Mouse (Mus musculus): ENCODE measurements around the gene Nfic. TPM values are rescaled to one million over a fixed set of nuclear protein-coding genes. Genes with fewer than 3 reads are reported as not detected.

Gene Nfic
- polyA plus RNA-seq, 1 experiment from 2014 or later = 19.8 TPM

GRCm38 (mm10) chr10:81355533-81355932, 99.9 kb downstream of the Nfic start:
- 80% methylated on average over 4 of the region's 4 CpGs for WGBS
- Histone ChIP-seq H3K4me1 (peaks cover 68% of the 10 kb centered on the region), H3K27ac (no peak overlapping the region), H3K4me3 (no peak overlapping the region), H3K9me3 (replicated peaks) (no peaks in the 10 kb centered on the region), H3K27me3 (ENCODE audit: low read depth, poor library complexity, severe bottlenecking) (peaks cover 30% of the 10 kb centered on the region), H3K36me3 (no peaks in the 10 kb centered on the region)
- no peak for DNase-seq (ENCODE audit: low spot score)

GRCm38 (mm10) chr10:81354738-81355477, 100.5 kb downstream of the Nfic start:
- 71% methylated on average over 9 of the region's 9 CpGs for WGBS
- peaks cover 70% of the 10 kb centered on the region for H3K4me1 ChIP-seq
- no peaks in the 10 kb centered on the region for H3K36me3 ChIP-seq
- peaks cover 30% of the 10 kb centered on the region for H3K27me3 ChIP-seq (ENCODE audit: low read depth, poor library complexity, severe bottlenecking)
- DNase-seq (ENCODE audit: low spot score) = no peak
- no peaks in the 10 kb centered on the region for H3K9me3 ChIP-seq (replicated peaks)
- H3K27ac ChIP-seq = no peak overlapping the region
- no peak overlapping the region for H3K4me3 ChIP-seq

- Histone ChIP-seq H3K36me3 (peaks cover 20% of the 10 kb centered on the region), H3K27me3 (ENCODE audit: low read depth, poor library complexity, severe bottlenecking) (peaks cover 27% of the 10 kb centered on the region), H3K4me3 (no peak overlapping the region), H3K9me3 (replicated peaks) (no peaks in the 10 kb centered on the region), H3K4me1 (peaks cover 69% of the 10 kb centered on the region), H3K27ac (no peak overlapping the region)
- DNase-seq (ENCODE audit: low spot score) = no peak
- WGBS = 24% methylated on average over 9 of the region's 9 CpGs
Observed at GRCm38 (mm10) chr10:81351678-81352291, 103.7 kb downstream of the Nfic start.

- Histone ChIP-seq H3K9me3 (replicated peaks) (no peaks in the 10 kb centered on the region), H3K36me3 (peaks cover 27% of the 10 kb centered on the region), H3K4me1 (peaks cover 75% of the 10 kb centered on the region), H3K4me3 (peak within 1 kb of the TSS; percentile 97), H3K27ac (peak within 1 kb of the TSS; percentile 95), H3K27me3 (ENCODE audit: low read depth, poor library complexity, severe bottlenecking) (peaks cover 25% of the 10 kb centered on the region)
- WGBS = under 1% methylated on average over 54 of the region's 54 CpGs
- peak; percentile 99 for DNase-seq (ENCODE audit: low spot score)
Observed at GRCm38 (mm10) chr10:81350351-81351063, 104.9 kb downstream of the Nfic start, which contains the start of gene Hmg20b. Hmg20b (minus strand) TSS chr10:81350480.

GRCm38 (mm10) chr10:81349961-81350350, 105.5 kb downstream of the Nfic start:
- DNase-seq (ENCODE audit: low spot score) = no peak
- peaks cover 32% of the 10 kb centered on the region for H3K36me3 ChIP-seq
- peaks cover 31% of the 10 kb centered on the region for H3K27me3 ChIP-seq (ENCODE audit: low read depth, poor library complexity, severe bottlenecking)
- peaks cover 69% of the 10 kb centered on the region for H3K4me1 ChIP-seq
- H3K27ac ChIP-seq = peak overlapping the region; percentile 95
- peak overlapping the region; percentile 97 for H3K4me3 ChIP-seq
- under 1% methylated on average over 29 of the region's 29 CpGs for WGBS
- no peaks in the 10 kb centered on the region for H3K9me3 ChIP-seq (replicated peaks)

GRCm38 (mm10) chr10:81349146-81349545, 106.3 kb downstream of the Nfic start:
- DNase-seq (ENCODE audit: low spot score) = no peak
- peak overlapping the region; percentile 95 for H3K27ac ChIP-seq
- H3K4me3 ChIP-seq = peak overlapping the region; percentile 97
- peaks cover 32% of the 10 kb centered on the region for H3K36me3 ChIP-seq
- H3K9me3 ChIP-seq (replicated peaks) = no peaks in the 10 kb centered on the region
- 6% methylated on average over 12 of the region's 12 CpGs for WGBS
- peaks cover 39% of the 10 kb centered on the region for H3K27me3 ChIP-seq (ENCODE audit: low read depth, poor library complexity, severe bottlenecking)
- H3K4me1 ChIP-seq = peaks cover 61% of the 10 kb centered on the region

- DNase-seq (ENCODE audit: low spot score) = peak; percentile 84
- peaks cover 59% of the 10 kb centered on the region for H3K4me1 ChIP-seq
- H3K4me3 ChIP-seq = peak overlapping the region; percentile 47
- WGBS = 4% methylated on average over 55 of the region's 55 CpGs
- peaks cover 64% of the 10 kb centered on the region for H3K27me3 ChIP-seq (ENCODE audit: low read depth, poor library complexity, severe bottlenecking)
- H3K9me3 ChIP-seq (replicated peaks) = no peaks in the 10 kb centered on the region
- peaks cover 32% of the 10 kb centered on the region for H3K36me3 ChIP-seq
- peak overlapping the region; percentile 38 for H3K27ac ChIP-seq
Observed at GRCm38 (mm10) chr10:81346453-81347067, 108.9 kb downstream of the Nfic start.

Small RNA genes within 50 kb of the gene (microRNA-seq; reads per million reads assigned to microRNA genes)
- gene Gm25595 (not detected), gene Mir1191b (1.2 reads per million), gene Mir6913 (1.5 reads per million)

Other genes starting within 250 kb of the Nfic start
- 0.06 TPM in 1 of 2 replicates, not detected in the other for gene Atcay, start 224.8 kb downstream of the Nfic start, polyA plus RNA-seq (2016; fragmentation: Nextera tagmentation; extraction: Ambion mirVana)
- gene Zfr2, start 222.5 kb downstream of the Nfic start, polyA plus RNA-seq (2016; fragmentation: Nextera tagmentation; extraction: Ambion mirVana) = 2.0 and 5.0 TPM in 2 replicates
- 2.1 and 3.0 TPM in 2 replicates for gene Matk, start 202.7 kb downstream of the Nfic start, polyA plus RNA-seq (2016; fragmentation: Nextera tagmentation; extraction: Ambion mirVana)
- gene Mrpl54, start 188.7 kb downstream of the Nfic start, polyA plus RNA-seq (2016; fragmentation: Nextera tagmentation; extraction: Ambion mirVana) = 234 and 258 TPM in 2 replicates
- 56.5 and 57.6 TPM in 2 replicates for gene Apba3, start 188.7 kb downstream of the Nfic start, polyA plus RNA-seq (2016; fragmentation: Nextera tagmentation; extraction: Ambion mirVana)
- gene Tjp3, start 164.1 kb downstream of the Nfic start, polyA plus RNA-seq (2016; fragmentation: Nextera tagmentation; extraction: Ambion mirVana) = 4.7 and 5.1 TPM in 2 replicates
- 67.0 and 71.3 TPM in 2 replicates for gene Pip5k1c, start 162.7 kb downstream of the Nfic start, polyA plus RNA-seq (2016; fragmentation: Nextera tagmentation; extraction: Ambion mirVana)
- 62.5 and 67.7 TPM in 2 replicates for gene Cactin, start 134.5 kb downstream of the Nfic start, polyA plus RNA-seq (2016; fragmentation: Nextera tagmentation; extraction: Ambion mirVana)
- gene Tbxa2r, start 126.9 kb downstream of the Nfic start, polyA plus RNA-seq (2016; fragmentation: Nextera tagmentation; extraction: Ambion mirVana) = 3.2 and 3.6 TPM in 2 replicates
- gene Gipc3, start 112.4 kb downstream of the Nfic start, polyA plus RNA-seq (2016; fragmentation: Nextera tagmentation; extraction: Ambion mirVana) = 0.09 TPM in 1 of 2 replicates, not detected in the other
- gene Hmg20b, start 105.2 kb downstream of the Nfic start, polyA plus RNA-seq (2016; fragmentation: Nextera tagmentation; extraction: Ambion mirVana) = 99.6 and 114 TPM in 2 replicates
- gene Mfsd12, start 98.1 kb downstream of the Nfic start, polyA plus RNA-seq (2016; fragmentation: Nextera tagmentation; extraction: Ambion mirVana) = 7.6 and 8.8 TPM in 2 replicates
- 0.24 and 0.38 TPM in 2 replicates for gene 4930404N11Rik, start 89.8 kb downstream of the Nfic start, polyA plus RNA-seq (2016; fragmentation: Nextera tagmentation; extraction: Ambion mirVana)
- 134 and 148 TPM in 2 replicates for gene Fzr1, start 77.1 kb downstream of the Nfic start, polyA plus RNA-seq (2016; fragmentation: Nextera tagmentation; extraction: Ambion mirVana)
- gene Dohh, start 71.2 kb downstream of the Nfic start, polyA plus RNA-seq (2016; fragmentation: Nextera tagmentation; extraction: Ambion mirVana) = 101 and 115 TPM in 2 replicates
- 3.8 and 4.2 TPM in 2 replicates for gene Gm48551, start 71.2 kb downstream of the Nfic start, polyA plus RNA-seq (2016; fragmentation: Nextera tagmentation; extraction: Ambion mirVana)
- 1.4 and 1.5 TPM in 2 replicates for gene Gm48552, start 66.6 kb downstream of the Nfic start, polyA plus RNA-seq (2016; fragmentation: Nextera tagmentation; extraction: Ambion mirVana)
- 1.9 and 2.9 TPM in 2 replicates for gene Smim24, start 62.6 kb downstream of the Nfic start, polyA plus RNA-seq (2016; fragmentation: Nextera tagmentation; extraction: Ambion mirVana)
- gene Celf5, start 27.1 kb upstream of the Nfic start, polyA plus RNA-seq (2016; fragmentation: Nextera tagmentation; extraction: Ambion mirVana) = 0.24 and 0.48 TPM in 2 replicates
- gene Ncln, start 40.8 kb upstream of the Nfic start, polyA plus RNA-seq (2016; fragmentation: Nextera tagmentation; extraction: Ambion mirVana) = 100 and 102 TPM in 2 replicates
- 0.34 and 0.39 TPM in 2 replicates for gene S1pr4, start 44.5 kb upstream of the Nfic start, polyA plus RNA-seq (2016; fragmentation: Nextera tagmentation; extraction: Ambion mirVana)
- gene Gna15, start 68.6 kb upstream of the Nfic start, polyA plus RNA-seq (2016; fragmentation: Nextera tagmentation; extraction: Ambion mirVana) = 0.80 and 2.0 TPM in 2 replicates
- gene Gna11, start 89.6 kb upstream of the Nfic start, polyA plus RNA-seq (2016; fragmentation: Nextera tagmentation; extraction: Ambion mirVana) = 88.5 and 91.5 TPM in 2 replicates
- gene Aes, start 103.9 kb upstream of the Nfic start, polyA plus RNA-seq (2016; fragmentation: Nextera tagmentation; extraction: Ambion mirVana) = 337 and 432 TPM in 2 replicates
- gene Tle2, start 118.9 kb upstream of the Nfic start, polyA plus RNA-seq (2016; fragmentation: Nextera tagmentation; extraction: Ambion mirVana) = 17.1 and 28.2 TPM in 2 replicates
- gene Tle6, start 145.4 kb upstream of the Nfic start, polyA plus RNA-seq (2016; fragmentation: Nextera tagmentation; extraction: Ambion mirVana) = 12.6 and 15.5 TPM in 2 replicates
- 1.4 TPM in 2 replicates for gene BC025920, start 150.6 kb upstream of the Nfic start, polyA plus RNA-seq (2016; fragmentation: Nextera tagmentation; extraction: Ambion mirVana)
- gene Sirt6, start 172.2 kb upstream of the Nfic start, polyA plus RNA-seq (2016; fragmentation: Nextera tagmentation; extraction: Ambion mirVana) = 53.3 and 58.5 TPM in 2 replicates
- gene Ankrd24, start 172.9 kb upstream of the Nfic start, polyA plus RNA-seq (2016; fragmentation: Nextera tagmentation; extraction: Ambion mirVana) = 8.0 and 8.6 TPM in 2 replicates
- gene Gm10778, start 193.4 kb upstream of the Nfic start, polyA plus RNA-seq (2016; fragmentation: Nextera tagmentation; extraction: Ambion mirVana) = 4.2 and 5.1 TPM in 2 replicates
- gene Zfp433, start 249.2 kb upstream of the Nfic start, polyA plus RNA-seq (2016; fragmentation: Nextera tagmentation; extraction: Ambion mirVana) = 11.7 and 14.2 TPM in 2 replicates